Mouse (Mus musculus) spleen, adult 2 months (tissue): ENCODE data around the gene Fjx1.

Experiments
- CTCF ChIP-seq: fragments of 200-500 bp; IDR thresholded peaks from 2 replicates; pipeline ENCODE4 v1.5.1; 2011; ENCODE audit warnings: mild to moderate bottlenecking, inconsistent platforms; ENCODE audit not compliant: insufficient read depth, insufficient read length, insufficient replicate concordance; ENCODE audit errors: extremely low read depth
- POLR2A ChIP-seq: fragments of 200-500 bp; IDR thresholded peaks from 2 replicates; pipeline ENCODE4 v1.6.1; 2011; ENCODE audit warnings: low read depth, low read length, inconsistent platforms

DNA sequence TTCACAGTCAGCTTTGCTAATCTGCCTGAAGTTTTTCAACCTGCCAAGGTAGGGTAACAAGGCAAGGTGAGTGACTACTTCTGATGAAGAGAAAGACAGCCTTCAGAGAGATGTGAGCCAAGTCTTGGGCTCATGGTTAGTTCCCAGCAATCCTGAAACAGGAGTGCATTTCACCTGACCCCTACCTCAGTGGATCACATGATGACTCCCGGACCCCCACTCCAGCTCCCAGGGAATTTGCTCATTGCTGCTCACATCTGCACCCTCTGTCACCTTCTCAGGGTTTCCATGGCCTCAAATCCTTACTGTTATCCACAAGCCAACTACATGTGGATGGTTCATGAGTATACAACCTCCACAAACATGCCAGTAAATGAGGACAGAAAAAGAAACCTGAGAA is 9.2 kb upstream of the Fjx1 start:
- no peak for TF ChIP-seq CTCF
- TF ChIP-seq POLR2A, result no peak
